Mouse (Mus musculus) ovary, adult 18-20 months (tissue): Measurements from ENCODE around the gene Stox2.

ENCODE experiments used
- DNase-seq: peaks from one replicate; pipeline ENCODE4 v3.0.0; 2022; ENCODE audit warnings: low spot score, mixed read lengths

The Stox2 gene

DNA sequence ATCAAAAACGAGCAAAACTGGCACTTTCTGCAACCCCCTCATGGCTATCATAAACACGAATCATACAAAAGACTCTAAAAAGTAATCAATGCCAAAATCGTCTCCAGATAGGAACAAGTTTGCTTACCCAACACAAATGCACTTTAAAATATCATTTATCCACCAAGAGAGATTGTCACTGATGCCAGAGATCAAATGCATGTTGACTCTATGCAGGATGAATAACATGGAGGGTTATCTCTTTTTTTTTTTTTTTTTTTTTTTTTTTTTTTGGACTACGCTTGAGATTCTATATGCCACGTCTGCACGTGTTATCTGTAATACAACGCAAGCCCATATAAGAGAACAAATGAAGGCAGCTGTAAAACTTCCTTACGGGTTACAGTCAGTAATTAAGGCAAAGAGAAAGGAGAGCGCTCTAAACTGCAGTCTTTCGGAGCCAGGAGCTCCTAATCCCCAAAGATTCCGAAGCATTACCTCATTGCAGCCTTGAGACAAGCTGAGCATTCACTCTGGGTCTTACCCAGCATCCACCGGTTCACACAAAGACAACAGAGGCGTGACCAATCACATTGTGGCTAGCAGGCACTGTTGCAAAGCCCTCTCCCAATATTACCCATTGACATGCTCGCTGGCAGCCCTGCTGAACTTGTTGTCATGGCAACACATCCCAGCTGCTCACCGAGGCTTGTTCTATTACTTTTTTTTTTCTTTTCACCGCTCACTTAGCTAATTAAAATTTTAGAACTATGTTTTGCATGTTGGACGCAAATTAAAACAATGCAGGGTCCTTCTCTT lies 203.8 kb downstream of the Stox2 start:
- peak; percentile 76 for DNase-seq

DNA sequence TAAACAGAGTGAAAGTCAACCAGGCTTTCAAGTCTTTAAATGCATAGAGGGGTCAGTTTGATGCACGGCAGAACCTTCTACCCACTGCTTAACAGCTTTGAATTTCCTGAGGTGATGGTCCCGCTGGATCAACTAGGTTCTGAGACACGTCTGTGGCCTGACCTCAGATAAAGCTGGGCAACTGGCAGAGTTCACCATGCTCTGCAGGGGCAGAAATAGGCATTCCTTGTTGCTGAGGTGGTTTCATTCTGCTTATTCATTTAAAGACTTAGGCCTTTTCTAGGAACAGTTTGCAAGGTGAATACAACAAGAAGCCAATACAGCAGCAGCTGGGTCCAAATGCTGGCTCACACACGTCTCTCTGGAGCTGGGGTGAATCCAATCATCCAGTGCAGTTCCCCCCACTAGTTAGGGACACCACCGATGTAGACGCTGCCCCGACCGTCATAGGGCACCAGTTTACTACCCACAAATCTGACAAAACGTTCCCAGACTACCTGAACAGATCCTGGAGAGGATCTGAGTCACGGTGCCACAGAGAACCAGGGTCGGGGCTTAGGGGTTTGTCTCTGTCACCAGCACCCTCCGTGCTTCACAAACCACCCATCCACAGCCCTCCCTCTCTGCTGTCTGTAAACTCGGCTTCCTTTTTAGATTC lies 204.6 kb downstream of the Stox2 start:
- no peak for DNase-seq

DNA sequence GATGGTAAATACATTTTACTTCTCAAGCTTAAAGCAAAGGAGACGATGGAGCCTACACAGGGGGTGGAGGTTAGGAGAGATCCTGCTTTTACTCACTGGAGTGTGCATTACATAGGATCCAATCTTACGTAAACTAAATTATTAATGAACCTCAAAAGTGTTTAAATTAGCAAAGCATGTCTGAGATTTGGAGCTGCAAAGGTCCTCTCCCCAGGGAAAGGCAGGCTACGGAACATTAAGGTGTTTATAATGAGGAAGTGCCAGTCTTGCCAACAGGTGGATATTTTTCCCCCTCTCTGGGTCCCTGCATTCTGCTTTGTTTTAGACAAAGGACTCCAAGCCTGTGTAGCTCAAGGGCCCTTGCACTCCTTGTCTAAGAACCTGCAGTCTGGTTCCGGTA lies 205.3 kb downstream of the Stox2 start:
- no peak for DNase-seq

DNA sequence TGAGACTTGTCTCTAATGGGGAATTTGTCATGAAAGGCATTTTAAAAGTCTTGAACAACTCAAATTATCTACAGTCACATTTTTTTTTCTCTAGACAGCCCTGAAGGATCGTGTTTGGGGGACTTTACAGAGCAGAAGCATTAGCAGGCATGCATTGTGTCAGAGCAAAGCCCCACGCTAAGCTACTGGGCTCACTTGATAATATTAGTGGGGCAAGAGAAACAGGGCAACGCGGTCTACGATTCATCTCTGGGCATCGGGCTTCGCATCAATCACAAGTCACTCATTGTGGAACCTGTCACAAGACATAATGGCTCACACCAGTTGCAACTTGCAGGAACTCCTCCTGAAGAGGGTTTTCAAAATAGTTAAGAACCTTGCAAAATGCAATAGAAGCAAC lies 205.9 kb downstream of the Stox2 start:
- DNase-seq = no peak

DNA sequence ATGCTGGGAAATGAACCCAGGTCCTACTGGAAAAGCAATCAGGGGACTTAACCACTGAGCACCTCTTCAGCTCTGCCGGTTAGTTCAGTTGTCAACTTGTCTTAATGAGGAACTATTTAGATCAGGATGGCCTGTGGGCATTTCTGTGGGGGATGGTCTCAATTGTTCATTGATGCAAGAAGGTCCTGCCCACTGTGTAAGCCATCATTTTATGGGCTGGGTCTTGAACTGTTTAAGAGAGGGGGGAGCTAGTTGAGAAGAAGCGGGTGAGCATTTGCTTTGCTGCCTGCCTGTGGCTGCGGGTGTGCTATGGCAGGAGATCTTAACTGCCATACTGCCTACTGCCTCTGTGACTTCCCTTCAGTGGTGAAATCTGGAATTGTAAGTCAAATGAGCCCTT lies 214.1 kb downstream of the Stox2 start:
- no peak for DNase-seq

DNA sequence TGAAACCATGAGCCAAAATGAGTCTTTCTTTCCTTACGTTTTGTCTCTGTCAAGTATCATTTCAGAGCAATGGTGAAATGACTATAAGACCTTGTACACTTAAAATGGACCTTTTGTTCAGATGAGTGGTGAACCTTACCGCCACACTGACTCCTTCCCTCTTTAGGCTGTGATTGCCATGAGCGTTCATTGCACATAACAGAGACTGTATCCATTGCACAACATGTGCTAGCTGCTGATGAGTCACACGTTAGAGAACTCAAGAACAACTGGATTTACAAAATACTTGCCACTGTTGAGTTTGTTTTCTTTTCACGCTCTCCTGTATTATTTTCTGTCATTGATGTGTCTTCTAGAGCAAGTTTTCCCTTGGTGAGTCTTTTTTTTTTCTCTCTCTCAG lies 216.1 kb downstream of the Stox2 start:
- DNase-seq = no peak

DNA sequence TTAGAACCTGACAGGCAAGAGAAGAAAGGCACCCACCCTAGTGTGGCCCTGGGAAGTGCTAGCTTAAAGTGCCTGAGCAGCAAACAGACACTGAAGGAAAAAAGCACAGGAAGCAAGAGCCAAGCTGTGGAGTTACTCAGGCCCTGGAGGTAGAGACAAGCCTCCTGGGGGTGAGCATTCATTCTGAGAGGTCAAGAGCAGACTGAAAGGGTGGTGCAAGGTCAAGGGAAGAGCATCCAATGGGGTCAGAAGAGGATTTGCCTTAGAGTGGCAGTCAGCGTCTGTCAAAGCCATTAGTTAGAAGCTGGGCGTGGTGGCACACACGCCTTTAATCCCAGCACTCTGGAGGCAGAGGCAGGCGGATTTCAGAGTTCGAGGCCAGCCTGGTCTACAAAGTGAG lies 224.3 kb downstream of the Stox2 start:
- no peak for DNase-seq

DNA sequence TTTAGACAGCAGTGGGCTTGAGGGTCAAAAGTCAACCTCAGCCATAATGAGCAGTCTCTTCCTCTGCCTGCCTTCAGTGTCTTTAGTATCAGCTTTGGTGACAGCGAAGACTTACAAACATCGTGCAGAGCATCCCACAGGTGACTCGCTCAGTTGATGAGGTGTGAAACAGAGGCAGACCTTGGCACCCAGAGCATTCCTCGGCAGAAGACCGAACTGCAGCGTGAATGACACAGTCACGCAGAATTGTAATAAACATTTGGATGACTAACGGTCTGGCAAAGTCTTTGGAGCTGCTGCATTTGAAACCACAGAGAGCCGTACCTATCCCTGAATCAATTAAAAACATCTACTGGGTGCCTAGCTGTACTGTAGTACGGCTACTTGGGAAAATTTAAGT lies 225.0 kb downstream of the Stox2 start:
- DNase-seq = no peak

DNA sequence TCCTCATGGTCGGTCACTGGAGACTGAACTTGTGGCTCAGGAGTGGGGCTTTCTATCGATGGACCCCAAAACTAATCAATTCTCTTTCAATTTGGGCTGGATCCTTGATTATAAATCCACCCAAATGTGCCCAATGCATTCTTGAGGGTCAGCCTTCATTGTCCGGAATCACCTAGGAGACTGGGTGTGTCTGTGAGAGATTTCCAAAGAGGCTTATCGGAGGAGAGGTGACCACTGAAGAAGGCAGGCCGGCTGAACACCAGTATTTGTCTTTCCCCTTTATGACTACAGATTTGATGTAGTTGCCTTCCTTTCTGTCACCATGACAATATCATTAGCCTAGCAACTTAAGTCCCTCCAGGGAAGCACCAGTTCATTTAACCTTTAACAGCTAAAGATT lies 225.8 kb downstream of the Stox2 start:
- no peak for DNase-seq

DNA sequence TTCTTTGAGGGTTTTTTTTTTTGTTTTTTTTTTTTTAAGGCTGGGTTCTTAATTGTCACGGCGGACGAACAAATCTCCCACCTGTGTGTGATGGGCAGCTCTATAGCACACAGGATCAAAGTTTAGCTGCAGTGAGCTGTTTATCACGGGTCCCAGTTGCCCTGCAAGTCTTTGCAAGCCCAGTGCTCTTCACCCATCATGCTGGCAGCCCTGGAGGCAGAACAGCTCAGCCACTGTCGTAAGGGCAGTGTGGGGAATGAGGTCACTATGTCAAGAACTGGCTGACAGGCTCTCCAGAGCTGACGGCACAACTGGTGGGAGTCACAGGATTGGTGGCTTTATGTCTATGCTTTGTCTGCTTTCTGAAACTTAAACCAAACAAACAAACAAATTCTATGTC lies 227.6 kb downstream of the Stox2 start:
- DNase-seq = no peak

DNA sequence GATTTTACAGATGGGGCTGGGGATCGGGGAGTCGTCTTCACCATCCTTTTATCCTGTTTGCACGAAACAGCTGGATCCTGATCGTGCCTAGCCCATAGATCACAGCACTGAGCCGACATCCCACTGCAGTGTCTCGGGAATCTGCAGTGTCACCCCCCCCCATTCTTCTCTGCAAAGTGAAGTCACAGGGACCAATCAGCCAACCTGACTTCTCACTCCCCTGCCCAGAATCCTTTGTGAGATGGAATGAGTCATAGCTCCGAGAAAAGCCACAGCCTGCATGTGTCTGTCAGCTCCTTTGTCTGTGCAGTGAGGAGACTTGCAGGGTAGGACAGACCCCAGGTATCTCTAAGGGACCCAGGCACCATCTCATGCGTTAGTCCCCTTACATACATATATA lies 228.1 kb downstream of the Stox2 start:
- no peak for DNase-seq

DNA sequence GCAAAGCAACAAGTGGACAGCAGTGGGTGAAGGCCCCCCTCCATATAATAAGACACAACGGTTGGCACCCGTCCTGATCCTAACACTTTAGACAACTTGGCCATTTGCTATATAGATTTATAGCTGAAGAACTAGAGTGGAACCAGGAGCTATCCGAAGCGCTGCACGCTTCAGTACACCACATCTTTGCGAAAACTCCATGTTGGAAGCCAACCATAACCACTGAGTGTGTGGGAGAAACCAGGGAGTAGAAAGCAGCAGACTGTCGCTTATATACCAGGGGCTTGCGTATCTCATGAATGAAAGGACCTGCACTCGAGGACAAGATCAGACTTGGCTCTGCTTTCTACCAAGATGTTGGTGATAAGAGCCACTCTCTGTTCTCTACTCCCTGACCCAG lies 234.0 kb downstream of the Stox2 start:
- DNase-seq = no peak

DNA sequence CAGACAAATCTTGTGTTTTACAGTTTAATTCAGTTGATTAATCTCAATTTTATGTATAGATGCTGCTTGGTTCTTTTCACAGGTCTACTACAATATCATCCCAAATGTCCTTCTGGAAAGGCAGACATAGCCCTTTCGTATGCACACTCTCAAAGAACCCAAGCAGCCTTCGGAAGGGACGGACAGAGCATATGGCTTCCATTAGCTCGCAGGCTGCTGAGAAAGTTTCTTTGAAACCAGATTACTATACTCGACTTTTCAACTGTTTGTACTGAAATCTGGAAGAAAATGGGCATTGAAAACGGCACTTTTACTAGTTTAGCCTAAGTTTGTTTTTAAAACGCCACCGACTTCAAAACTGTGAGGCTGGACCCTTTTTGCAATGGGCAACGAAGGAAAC lies 234.9 kb downstream of the Stox2 start:
- DNase-seq = no peak

DNA sequence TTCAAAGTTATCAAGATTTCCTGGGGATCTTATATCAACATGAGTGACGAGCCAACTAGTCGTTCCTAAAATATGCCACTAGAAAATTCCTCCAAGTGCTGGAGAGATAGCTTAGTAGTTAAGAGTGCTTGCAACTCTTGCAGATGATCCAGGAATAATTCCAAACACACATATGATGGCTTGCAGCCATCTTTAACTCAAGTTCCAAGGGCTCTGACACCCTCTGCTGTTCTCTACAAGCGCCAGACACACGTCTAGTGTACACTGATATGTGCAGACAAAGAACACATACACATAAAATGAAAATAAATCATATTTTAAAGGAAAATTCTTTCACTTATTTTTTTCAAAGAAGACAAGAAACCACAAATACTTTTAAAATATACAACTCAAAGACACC lies 237.9 kb downstream of the Stox2 start:
- DNase-seq = no peak

DNA sequence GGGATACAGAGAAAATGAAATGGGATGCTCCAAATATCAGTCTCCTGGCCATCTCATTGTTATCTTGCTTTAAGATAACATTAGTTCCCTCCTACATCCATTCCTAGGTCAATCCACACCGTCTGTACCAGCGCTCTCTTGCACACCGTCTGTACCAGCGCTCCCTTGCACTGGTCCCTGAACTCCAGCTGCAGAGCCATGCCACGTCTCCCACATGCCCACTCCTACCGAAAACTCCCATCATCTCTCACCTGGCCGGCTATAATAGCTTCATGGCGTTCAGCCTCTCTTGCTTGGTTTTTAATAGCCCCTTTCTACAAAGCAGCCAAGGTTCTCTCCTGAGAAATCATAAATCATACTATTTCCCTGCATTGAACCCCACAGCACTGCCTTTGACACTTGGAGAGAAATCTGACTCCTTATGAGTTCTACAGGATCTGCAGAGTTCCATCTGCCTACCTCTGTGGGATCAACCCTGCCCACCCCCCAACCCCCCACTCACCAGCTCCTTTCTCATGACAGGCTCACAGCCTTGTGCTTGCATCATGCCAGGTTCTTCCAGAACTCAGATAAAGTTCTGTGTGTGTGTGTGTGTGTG lies 239.4 kb downstream of the Stox2 start:
- DNase-seq = no peak

DNA sequence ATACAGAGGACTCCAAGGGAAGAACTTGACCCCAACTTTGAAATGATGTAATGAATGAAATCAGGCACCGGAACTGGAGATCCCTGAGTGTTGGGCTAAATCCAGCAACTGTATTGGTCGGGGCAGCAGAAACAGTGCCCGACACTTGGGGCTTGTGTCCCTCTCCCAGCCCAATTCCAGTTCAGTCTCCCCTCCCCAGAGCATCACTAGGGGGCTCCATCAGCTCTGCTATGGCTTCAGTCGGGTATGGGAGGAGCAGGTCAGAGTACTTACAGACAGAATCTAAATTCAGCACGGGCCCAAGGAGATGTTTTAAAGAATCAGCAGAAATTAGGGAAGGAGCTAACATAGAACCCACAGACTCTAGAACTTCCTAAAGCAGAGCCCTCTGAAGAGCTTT lies 240.7 kb downstream of the Stox2 start:
- no peak for DNase-seq

DNA sequence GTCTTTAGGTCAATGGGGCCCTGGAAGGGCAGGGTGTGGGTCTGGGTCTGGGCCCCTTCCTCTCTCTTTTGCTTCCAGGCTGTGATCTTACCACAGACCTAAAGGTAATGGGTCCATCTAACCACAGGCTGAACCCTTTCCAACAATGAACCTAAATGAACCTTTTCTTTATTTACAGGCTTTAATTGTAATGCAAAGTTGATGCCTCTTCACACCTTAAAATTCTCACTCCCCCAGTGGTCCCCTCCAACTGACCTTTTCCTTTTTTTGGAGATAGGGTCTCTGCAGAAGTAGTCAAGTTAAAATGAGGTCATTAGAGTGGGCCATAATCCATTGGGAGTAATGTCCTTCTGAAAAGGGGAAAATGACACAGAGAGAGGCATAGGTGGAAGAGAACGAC lies 249.8 kb downstream of the Stox2 start:
- no peak for DNase-seq

DNA sequence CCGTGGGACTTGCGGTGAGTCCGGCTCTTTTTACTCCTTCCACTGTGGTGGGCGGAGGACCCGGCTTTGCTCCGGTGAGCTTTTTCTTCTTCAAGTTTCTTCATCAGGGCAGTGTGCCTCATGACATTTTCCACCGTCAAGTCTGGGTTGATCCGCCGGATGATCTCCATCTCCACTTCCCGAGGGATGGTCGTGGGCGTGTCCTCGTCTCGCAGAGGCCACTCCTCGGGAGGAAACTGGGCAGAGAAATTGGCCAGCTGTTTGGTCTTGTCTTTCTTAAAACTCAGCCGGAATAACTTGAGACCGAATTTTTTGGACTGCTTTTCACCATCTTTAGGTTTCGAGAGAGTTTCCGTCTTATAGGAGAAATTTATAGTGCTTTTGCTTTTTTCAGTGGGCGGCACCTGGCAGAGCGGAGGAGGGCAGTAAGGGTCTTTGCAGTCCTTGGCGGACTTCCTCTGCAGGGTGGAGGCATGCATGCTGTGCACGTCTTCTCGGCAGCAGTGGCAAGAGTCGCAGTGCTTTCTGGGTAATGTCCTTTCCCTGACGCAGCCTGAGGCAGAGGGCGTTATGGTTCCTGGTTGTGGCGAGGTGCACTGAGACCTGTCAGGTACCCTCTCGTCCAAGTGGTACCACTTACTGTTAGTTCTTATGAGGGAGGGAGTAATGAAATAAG lies 252.7 kb downstream of the Stox2 start:
- DNase-seq = no peak

DNA sequence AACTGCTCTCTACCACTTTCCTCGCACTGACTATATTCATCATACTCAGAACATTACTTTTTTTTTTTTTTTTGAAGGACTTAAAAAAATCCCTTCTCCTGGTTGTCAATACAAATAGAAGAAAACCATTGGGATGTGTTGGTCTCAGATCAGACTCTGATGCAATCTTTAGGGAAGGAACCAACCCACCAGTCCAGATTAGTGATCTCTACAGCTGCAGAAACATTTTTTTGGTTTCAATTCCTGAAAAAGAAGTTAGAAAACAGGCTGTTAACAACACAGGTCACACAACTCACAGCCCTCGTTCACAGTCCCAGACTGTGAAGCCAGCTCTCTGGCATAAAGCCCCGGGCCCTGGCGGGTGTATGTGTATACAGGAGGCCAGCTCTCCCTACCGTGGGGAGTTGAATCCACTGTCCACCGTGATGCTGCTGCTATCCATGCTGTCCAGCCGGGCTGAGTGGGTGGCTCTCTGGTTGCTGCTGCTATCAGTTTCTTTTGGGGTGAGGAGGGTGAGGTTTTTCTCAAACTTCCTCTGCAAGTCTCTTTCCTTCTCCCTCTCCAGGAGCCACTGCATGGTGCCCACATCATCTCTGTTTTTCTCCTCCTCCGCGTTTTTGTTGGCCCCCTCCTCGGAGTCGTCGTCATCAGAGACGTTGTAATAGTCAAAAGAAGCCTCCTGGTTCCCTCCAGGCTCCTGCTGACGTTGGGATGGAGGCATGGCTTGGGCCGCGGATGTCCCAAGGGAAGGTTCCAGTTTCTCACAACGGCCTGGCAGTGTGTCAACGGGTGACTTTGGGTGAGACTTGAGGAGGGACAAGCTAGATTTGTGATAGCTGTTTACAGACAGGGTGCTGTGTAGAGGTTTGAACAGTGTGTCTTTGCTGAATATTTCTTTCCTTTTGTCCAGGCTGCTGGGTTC lies 254.5 kb downstream of the Stox2 start:
- no peak for DNase-seq

DNA sequence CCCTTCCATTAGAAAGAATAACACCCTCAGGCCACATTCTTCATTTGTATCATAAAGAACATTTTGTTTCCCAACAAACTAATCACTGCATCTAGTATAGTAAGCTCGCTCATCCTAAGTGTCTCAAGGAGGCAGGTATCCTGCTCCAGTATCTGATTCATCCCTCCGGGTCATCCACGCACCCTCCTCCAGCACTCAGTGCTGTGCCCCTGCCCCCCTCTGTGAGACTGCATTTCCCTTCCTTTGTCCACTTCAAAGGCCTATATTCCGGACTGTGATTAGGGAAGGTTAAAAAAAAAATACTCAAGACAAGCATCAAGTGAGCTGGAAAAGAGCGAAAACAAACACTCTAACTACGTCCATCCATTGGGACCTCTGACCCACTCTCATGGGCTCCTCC lies 260.8 kb downstream of the Stox2 start:
- no peak for DNase-seq

DNA sequence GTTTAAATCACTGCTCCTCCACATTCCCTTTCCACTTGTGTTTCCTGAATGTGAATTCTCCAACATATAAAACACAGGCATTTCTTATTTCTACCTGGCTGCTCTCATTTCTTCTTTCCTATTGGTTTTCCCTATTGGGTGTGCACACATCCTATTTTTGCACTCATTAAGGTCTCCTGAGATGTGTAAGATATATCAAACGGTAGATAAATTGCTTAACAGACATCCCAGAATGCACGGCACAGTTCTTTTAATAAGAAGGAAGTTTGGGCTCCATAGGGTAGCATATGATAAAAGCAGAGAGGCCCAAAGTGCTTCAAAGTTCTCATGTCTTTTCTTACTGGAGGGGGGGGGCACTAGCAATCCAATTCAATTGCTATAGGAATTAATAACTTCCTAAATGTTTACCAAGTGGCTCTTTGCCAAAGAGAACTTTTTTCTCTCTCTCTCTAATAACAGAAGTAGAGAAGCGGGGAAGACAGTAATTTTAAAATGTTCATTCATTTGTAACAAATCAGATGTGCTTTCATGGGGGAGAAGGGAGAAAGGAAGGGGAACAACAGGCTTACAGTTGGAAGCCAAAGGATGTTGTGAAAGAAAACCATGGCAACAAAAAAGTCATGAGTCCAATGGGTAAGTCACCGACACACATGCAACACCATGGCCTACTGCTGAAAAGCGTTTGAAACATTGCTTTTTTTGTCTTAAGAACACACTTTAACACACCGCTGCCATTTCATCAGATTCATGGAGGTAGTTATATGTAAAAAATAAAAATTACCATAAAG lies 263.2 kb downstream of the Stox2 start:
- DNase-seq = no peak
